Mouse (Mus musculus): Measurements from ENCODE around the gene Arhgef3. TPM values are rescaled to one million over a fixed set of nuclear protein-coding genes. Genes with fewer than 3 reads are reported as not detected.

The Arhgef3 gene
- polyA plus RNA-seq, 1 experiment from 2014 or later: 19.9 TPM

- H3K9ac ChIP-seq: no peak overlapping the region
- H3K27ac ChIP-seq: no peak overlapping the region
- ATAC-seq (ENCODE audit: insufficient number of reproducible peaks, low FRiP score, low TSS enrichment, low read depth): no peak
- peaks cover 23% of the 10 kb centered on the region for H3K4me1 ChIP-seq
- 66% methylated on average over 7 of the region's 7 CpGs for WGBS
- no peak overlapping the region for H3K4me2 ChIP-seq
- H3K27me3 ChIP-seq: no peaks in the 10 kb centered on the region
- H3K9me3 ChIP-seq: no peaks in the 10 kb centered on the region
- H3K36me3 ChIP-seq: no peaks in the 10 kb centered on the region
- no peak overlapping the region for H3K4me3 ChIP-seq
Observed at GRCm38 (mm10) chr14:27360849-27361248, 246.2 kb downstream of the Arhgef3 start.

GRCm38 (mm10) chr14:27361514-27361913 lies 246.8 kb downstream of the Arhgef3 start:
- Histone ChIP-seq H3K4me2 (no peak overlapping the region), H3K36me3 (no peaks in the 10 kb centered on the region), H3K9me3 (no peaks in the 10 kb centered on the region), H3K27me3 (no peaks in the 10 kb centered on the region), H3K27ac (no peak overlapping the region), H3K4me3 (no peak overlapping the region), H3K4me1 (peaks cover 24% of the 10 kb centered on the region), H3K9ac (no peak overlapping the region)
- no peak for ATAC-seq (ENCODE audit: insufficient number of reproducible peaks, low FRiP score, low TSS enrichment, low read depth)
- 66% methylated on average over 4 of the region's 4 CpGs for WGBS

- no peak for ATAC-seq (ENCODE audit: insufficient number of reproducible peaks, low FRiP score, low TSS enrichment, low read depth)
- Histone ChIP-seq H3K27me3 (no peaks in the 10 kb centered on the region), H3K4me3 (no peak overlapping the region), H3K36me3 (no peaks in the 10 kb centered on the region), H3K4me1 (peaks cover 35% of the 10 kb centered on the region), H3K9ac (no peak overlapping the region), H3K4me2 (no peak overlapping the region), H3K27ac (peak overlapping the region; percentile 33; the same call in 1 of the 2 replicates), H3K9me3 (no peaks in the 10 kb centered on the region)
- 56% methylated on average over 5 of the region's 5 CpGs for WGBS
Observed at GRCm38 (mm10) chr14:27364668-27365257, 250.1 kb downstream of the Arhgef3 start.

GRCm38 (mm10) chr14:27367117-27367711 lies 252.5 kb downstream of the Arhgef3 start:
- WGBS: 33% methylated on average over 10 of the region's 10 CpGs
- peak; percentile 82 for ATAC-seq (ENCODE audit: insufficient number of reproducible peaks, low FRiP score, low TSS enrichment, low read depth)
- Histone ChIP-seq H3K27me3 (no peaks in the 10 kb centered on the region), H3K36me3 (no peaks in the 10 kb centered on the region), H3K4me3 (no peak overlapping the region), H3K4me1 (peaks cover 32% of the 10 kb centered on the region), H3K9ac (no peak overlapping the region), H3K4me2 (peak overlapping the region; percentile 24; the same call in 1 of the 2 replicates), H3K27ac (peak overlapping the region; percentile 80), H3K9me3 (no peaks in the 10 kb centered on the region)

- Histone ChIP-seq H3K9ac (no peak overlapping the region), H3K4me2 (no peak overlapping the region), H3K27ac (no peak overlapping the region), H3K27me3 (no peaks in the 10 kb centered on the region), H3K9me3 (no peaks in the 10 kb centered on the region), H3K4me3 (no peak overlapping the region), H3K36me3 (no peaks in the 10 kb centered on the region), H3K4me1 (peaks cover 32% of the 10 kb centered on the region)
- ATAC-seq (ENCODE audit: insufficient number of reproducible peaks, low FRiP score, low TSS enrichment, low read depth): no peak
- 43% methylated on average over 4 of the region's 4 CpGs for WGBS
Observed at GRCm38 (mm10) chr14:27368619-27369018, 253.9 kb downstream of the Arhgef3 start.

GRCm38 (mm10) chr14:27369503-27369902 lies 254.8 kb downstream of the Arhgef3 start:
- Histone ChIP-seq H3K9me3 (no peaks in the 10 kb centered on the region), H3K9ac (no peak overlapping the region), H3K4me2 (no peak overlapping the region), H3K36me3 (no peaks in the 10 kb centered on the region), H3K27ac (no peak overlapping the region), H3K4me1 (peaks cover 32% of the 10 kb centered on the region), H3K4me3 (no peak overlapping the region), H3K27me3 (no peaks in the 10 kb centered on the region)
- WGBS: 83% methylated on average over 4 of the region's 4 CpGs
- no peak for ATAC-seq (ENCODE audit: insufficient number of reproducible peaks, low FRiP score, low TSS enrichment, low read depth)

- 45% methylated on average over 8 of the region's 8 CpGs for WGBS
- Histone ChIP-seq H3K36me3 (no peaks in the 10 kb centered on the region), H3K9ac (no peak overlapping the region), H3K27ac (peak overlapping the region; percentile 64), H3K9me3 (no peaks in the 10 kb centered on the region), H3K4me2 (no peak overlapping the region), H3K27me3 (no peaks in the 10 kb centered on the region), H3K4me3 (no peak overlapping the region), H3K4me1 (peaks cover 21% of the 10 kb centered on the region)
- ATAC-seq (ENCODE audit: insufficient number of reproducible peaks, low FRiP score, low TSS enrichment, low read depth): no peak
Observed at GRCm38 (mm10) chr14:27371669-27372076, 257.0 kb downstream of the Arhgef3 start.

- Histone ChIP-seq H3K9me3 (no peaks in the 10 kb centered on the region), H3K4me2 (no peak overlapping the region), H3K27me3 (no peaks in the 10 kb centered on the region), H3K36me3 (no peaks in the 10 kb centered on the region), H3K9ac (no peak overlapping the region), H3K4me3 (no peak overlapping the region), H3K27ac (no peak overlapping the region), H3K4me1 (peaks cover 9% of the 10 kb centered on the region)
- ATAC-seq (ENCODE audit: insufficient number of reproducible peaks, low FRiP score, low TSS enrichment, low read depth): no peak
- WGBS: 57% methylated on average over 5 of the region's 5 CpGs
Observed at GRCm38 (mm10) chr14:27373498-27373897, 258.8 kb downstream of the Arhgef3 start.

GRCm38 (mm10) chr14:27376115-27376648 lies 261.5 kb downstream of the Arhgef3 start:
- Histone ChIP-seq H3K9me3 (no peaks in the 10 kb centered on the region), H3K4me2 (no peak overlapping the region), H3K4me3 (no peak overlapping the region), H3K4me1 (peaks cover 8% of the 10 kb centered on the region), H3K27me3 (no peaks in the 10 kb centered on the region), H3K36me3 (no peaks in the 10 kb centered on the region), H3K27ac (no peak overlapping the region; the same call in 1 of the 2 replicates), H3K9ac (no peak overlapping the region)
- WGBS: 40% methylated on average over 5 of the region's 5 CpGs
- ATAC-seq (ENCODE audit: insufficient number of reproducible peaks, low FRiP score, low TSS enrichment, low read depth): no peak

GRCm38 (mm10) chr14:27378669-27379068 lies 264.0 kb downstream of the Arhgef3 start:
- H3K27me3 ChIP-seq: no peaks in the 10 kb centered on the region
- H3K4me1 ChIP-seq: peaks cover 4% of the 10 kb centered on the region; the same call in 1 of the 2 replicates
- no peak overlapping the region for H3K9ac ChIP-seq
- WGBS: 96% methylated on average over 7 of the region's 7 CpGs
- H3K4me3 ChIP-seq: no peak overlapping the region
- no peak for ATAC-seq (ENCODE audit: insufficient number of reproducible peaks, low FRiP score, low TSS enrichment, low read depth)
- no peaks in the 10 kb centered on the region for H3K9me3 ChIP-seq
- H3K27ac ChIP-seq: no peak overlapping the region
- no peak overlapping the region for H3K4me2 ChIP-seq
- H3K36me3 ChIP-seq: no peaks in the 10 kb centered on the region

- H3K9ac ChIP-seq: no peak overlapping the region
- 88% methylated on average over 12 of the region's 12 CpGs for WGBS
- H3K36me3 ChIP-seq: peaks cover 2% of the 10 kb centered on the region; the same call in 1 of the 2 replicates
- no peaks in the 10 kb centered on the region for H3K27me3 ChIP-seq
- no peak for ATAC-seq (ENCODE audit: insufficient number of reproducible peaks, low FRiP score, low TSS enrichment, low read depth)
- no peak overlapping the region for H3K4me3 ChIP-seq
- no peaks in the 10 kb centered on the region for H3K9me3 ChIP-seq
- no peak overlapping the region for H3K4me2 ChIP-seq
- peaks cover 4% of the 10 kb centered on the region; the same call in 1 of the 2 replicates for H3K4me1 ChIP-seq
- H3K27ac ChIP-seq: no peak overlapping the region
Observed at GRCm38 (mm10) chr14:27379404-27379803, 264.7 kb downstream of the Arhgef3 start.

- no peak for ATAC-seq (ENCODE audit: insufficient number of reproducible peaks, low FRiP score, low TSS enrichment, low read depth)
- Histone ChIP-seq H3K9me3 (no peaks in the 10 kb centered on the region), H3K27ac (no peak overlapping the region), H3K4me1 (no peaks in the 10 kb centered on the region), H3K27me3 (no peaks in the 10 kb centered on the region), H3K36me3 (peaks cover 5% of the 10 kb centered on the region; the same call in 1 of the 2 replicates), H3K4me2 (no peak overlapping the region), H3K4me3 (no peak overlapping the region), H3K9ac (no peak overlapping the region)
- 76% methylated on average over 7 of the region's 7 CpGs for WGBS
Observed at GRCm38 (mm10) chr14:27381459-27381858, 266.8 kb downstream of the Arhgef3 start.

All from limb, embryonic 15.5 days (tissue).